12 mouse cellular contexts compared by ENCODE assay signal in the genomic region with DNA sequence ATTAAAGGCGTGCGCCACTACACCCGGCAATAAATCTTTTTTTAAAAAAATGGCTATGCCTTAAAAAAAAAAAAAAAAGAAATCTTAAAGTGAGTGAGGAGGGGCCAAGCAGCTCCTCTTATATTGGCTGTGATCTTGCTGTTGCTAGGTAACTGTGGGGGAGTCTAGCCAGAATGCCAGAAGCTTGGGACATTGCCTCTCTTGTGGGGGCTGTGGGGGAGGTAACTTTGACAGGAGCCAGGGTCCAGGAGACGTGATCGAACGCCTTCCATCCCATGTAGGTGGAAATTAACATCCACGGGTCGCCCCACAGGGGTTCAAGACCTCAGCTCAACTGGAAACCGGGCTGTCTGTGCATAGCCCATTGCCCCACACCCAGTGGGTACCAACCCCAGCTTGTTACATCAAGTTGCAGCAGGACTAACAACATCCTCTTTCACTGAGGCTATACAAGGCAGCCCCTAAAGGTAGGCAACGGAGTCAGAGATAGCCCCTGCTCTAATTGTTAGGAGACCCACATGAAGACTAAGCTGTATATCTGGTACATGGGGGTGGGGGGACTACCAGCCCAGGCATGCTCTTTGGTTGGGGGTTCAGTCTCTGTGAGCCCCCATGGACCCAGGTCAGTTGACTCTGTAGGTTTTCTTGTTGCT. TPM values are rescaled to one million over a fixed set of nuclear protein-coding genes. Genes with fewer than 3 reads are reported as not detected.
DNase-seq lines count a peak whose midpoint lies in the region; ATAC-seq lines count a peak whose summit lies in the region.
"Had no signal": no experiment of that assay in that cellular context is flagged by ENCODE, and none has a peak within 500 bp of the region (broad histone marks: within the 10 kb centered on the region; RNA-seq: fewer than 3 reads in every experiment).

No protein-coding gene starts in this region.

- H3K9ac ChIP-seq in liver, embryonic 12.5 days: no peak overlapping the region
- H3K9ac ChIP-seq in liver, embryonic 11.5 days (ENCODE audit: low read depth, low read length): no peak overlapping the region
- H3K9ac ChIP-seq: lung, embryonic 14.5 days had no signal

- no peaks in the 10 kb centered on the region for H3K9me3 ChIP-seq in liver, embryonic 12.5 days (replicated peaks)
- no peaks in the 10 kb centered on the region for H3K9me3 ChIP-seq in liver, embryonic 11.5 days (ENCODE audit: control insufficient read depth, low read length)

- no peak overlapping the region for H3K27ac ChIP-seq in liver, embryonic 12.5 days
- H3K27ac ChIP-seq in liver, embryonic 11.5 days (ENCODE audit: low read depth, low read length): no peak overlapping the region

- WGBS in liver, embryonic 12.5 days (ENCODE audit: insufficient replicate concordance): 68% methylated on average over 10 of the region's 10 CpGs
- WGBS in liver, embryonic 11.5 days: 83% methylated on average over 10 of the region's 10 CpGs

- no peak overlapping the region for H3K4me3 ChIP-seq in liver, embryonic 12.5 days
- no peak overlapping the region for H3K4me3 ChIP-seq in liver, embryonic 11.5 days (ENCODE audit: low read depth, low read length)
- H3K4me3 ChIP-seq: myocyte had no signal

- H3K36me3 ChIP-seq in liver, embryonic 12.5 days: peaks cover 37% of the 10 kb centered on the region
- peaks cover 13% of the 10 kb centered on the region for H3K36me3 ChIP-seq in liver, embryonic 11.5 days (ENCODE audit: control insufficient read depth, insufficient read depth, low read length)

- DNase-seq in liver, embryonic 11.5 days (ENCODE audit: low spot score): no peak
- DNase-seq in frontal cortex, adult 2 months (ENCODE audit: extremely low spot score in 1 of 2, low spot score in 1 of 2): peak; percentile 29 to 50
- peak; percentile 59 for DNase-seq in layer of hippocampus, adult 9-11 months
- peak; percentile 13 for DNase-seq in right cerebral cortex, postnatal 14 days
- DNase-seq in c-Kit-positive CD71-positive TER-119-positive erythroid progenitor cells, embryonic 14.5 days (ENCODE audit: low spot score): no peak
- DNase-seq: adrenal gland, postnatal 36 days; heart, postnatal 10 days; kidney, postnatal 25 days; lung, embryonic 14.5 days had no signal

- 0 out of 2 replicates have a peak, but pooled peaks have one; percentile 35 for ATAC-seq in liver, embryonic 12.5 days
- ATAC-seq in liver, embryonic 11.5 days (replicated peaks; ENCODE audit: low FRiP score): no peak
- ATAC-seq in erythroblast, adult 5-6 weeks (replicated peaks; ENCODE audit: low FRiP score, poor library complexity, severe bottlenecking): no peak

- H3K4me1 ChIP-seq in liver, embryonic 12.5 days: peaks cover 7% of the 10 kb centered on the region
- H3K4me1 ChIP-seq in liver, embryonic 11.5 days (replicated peaks; ENCODE audit: control insufficient read depth, insufficient read depth, low read length): no peaks in the 10 kb centered on the region

- no peaks in the 10 kb centered on the region for H3K27me3 ChIP-seq in liver, embryonic 12.5 days (replicated peaks)
- no peaks in the 10 kb centered on the region for H3K27me3 ChIP-seq in liver, embryonic 11.5 days (replicated peaks; ENCODE audit: control insufficient read depth, insufficient read depth, low read length)

- H3K4me2 ChIP-seq in liver, embryonic 12.5 days: no peak overlapping the region
- H3K4me2 ChIP-seq in liver, embryonic 11.5 days: no peak overlapping the region
- H3K4me2 ChIP-seq: lung, embryonic 14.5 days had no signal

RNA-seq across cellular contexts. Expression of a gene that starts 17.7 kb away (rescaled TPM):
- 82.8 and 90.3 TPM in 2 replicates for polyA plus RNA-seq in liver, embryonic 12.5 days (2016; fragmentation: Nextera tagmentation; extraction: Ambion mirVana)
- 130 and 136 TPM in 2 replicates for polyA plus RNA-seq in liver, embryonic 11.5 days (2014; fragmentation: Nextera tagmentation; extraction: Ambion mirVana)
- polyA plus RNA-seq in frontal cortex, adult 2 months (2012; rRNA removed): 89.3 and 96.4 TPM in 2 replicates
- total RNA-seq in erythroblast, adult 5-6 weeks (2015; ENCODE audit: low replicate concordance): 49.9 and 70.3 TPM in 2 replicates
- total RNA-seq in erythroblast, adult 5-6 weeks (2017; ENCODE audit: low replicate concordance): 60.2 and 63.1 TPM in 2 replicates

RNA-seq across cellular contexts. Expression of a gene that starts 26.4 kb away (rescaled TPM):
- 58.3 and 62.7 TPM in 2 replicates for polyA plus RNA-seq in liver, embryonic 12.5 days (2016; fragmentation: Nextera tagmentation; extraction: Ambion mirVana)
- polyA plus RNA-seq in liver, embryonic 11.5 days (2014; fragmentation: Nextera tagmentation; extraction: Ambion mirVana): 89.0 and 117 TPM in 2 replicates
- polyA plus RNA-seq in frontal cortex, adult 2 months (2012; rRNA removed): 39.6 and 48.8 TPM in 2 replicates
- total RNA-seq in erythroblast, adult 5-6 weeks (2015; ENCODE audit: low replicate concordance): 14.4 and 28.6 TPM in 2 replicates
- total RNA-seq in erythroblast, adult 5-6 weeks (2017; ENCODE audit: low replicate concordance): 16.7 and 28.5 TPM in 2 replicates

RNA-seq across cellular contexts. Expression of a gene that starts 37.5 kb away (rescaled TPM):
- 71.2 and 72.4 TPM in 2 replicates for polyA plus RNA-seq in liver, embryonic 12.5 days (2016; fragmentation: Nextera tagmentation; extraction: Ambion mirVana)
- polyA plus RNA-seq in liver, embryonic 11.5 days (2014; fragmentation: Nextera tagmentation; extraction: Ambion mirVana): 109 and 113 TPM in 2 replicates
- polyA plus RNA-seq in frontal cortex, adult 2 months (2012; rRNA removed): 19.1 and 20.5 TPM in 2 replicates
- 24.6 and 26.8 TPM in 2 replicates for total RNA-seq in erythroblast, adult 5-6 weeks (2015; ENCODE audit: low replicate concordance)
- 24.8 and 31.6 TPM in 2 replicates for total RNA-seq in erythroblast, adult 5-6 weeks (2017; ENCODE audit: low replicate concordance)

RNA-seq across cellular contexts. Expression of a gene that starts 55.1 kb away (rescaled TPM):
- polyA plus RNA-seq in liver, embryonic 12.5 days (2016; fragmentation: Nextera tagmentation; extraction: Ambion mirVana): 4.4 and 4.8 TPM in 2 replicates
- 4.4 and 4.6 TPM in 2 replicates for polyA plus RNA-seq in liver, embryonic 11.5 days (2014; fragmentation: Nextera tagmentation; extraction: Ambion mirVana)
- polyA plus RNA-seq in frontal cortex, adult 2 months (2012; rRNA removed): 30.9 and 33.5 TPM in 2 replicates
- total RNA-seq in erythroblast, adult 5-6 weeks (2015; ENCODE audit: low replicate concordance): 13.6 and 21.9 TPM in 2 replicates
- 11.4 and 12.0 TPM in 2 replicates for total RNA-seq in erythroblast, adult 5-6 weeks (2017; ENCODE audit: low replicate concordance)

Comparison
In these comparisons a context has a peak if more than half of its experiments do, and no peak if none do; other contexts are left out.
1. DNase-seq: peak in frontal cortex, adult 2 months (2 of 2), layer of hippocampus, adult 9-11 months (single experiment) and right cerebral cortex, postnatal 14 days (single experiment); none in liver, embryonic 11.5 days (single experiment) and c-Kit-positive CD71-positive TER-119-positive erythroid progenitor cells, embryonic 14.5 days (single experiment).